Mouse (Mus musculus) spleen, postnatal 0 days (tissue): ENCODE measurements around the gene Dnmt3a. TPM values are rescaled to one million over a fixed set of nuclear protein-coding genes. Genes with fewer than 3 reads are reported as not detected.

Experiments used
- polyA plus RNA-seq: library from polyadenylated mRNA; unstranded; fragments of >200 nt; fragmentation: Nextera tagmentation; extraction: Ambion mirVana; gene quantifications from 2 replicates; pipeline ENCODE4 v1.2.1, GENCODE M21; 2015

The Dnmt3a gene
- polyA plus RNA-seq = 26.4 and 34.4 TPM in 2 replicates

DNA sequence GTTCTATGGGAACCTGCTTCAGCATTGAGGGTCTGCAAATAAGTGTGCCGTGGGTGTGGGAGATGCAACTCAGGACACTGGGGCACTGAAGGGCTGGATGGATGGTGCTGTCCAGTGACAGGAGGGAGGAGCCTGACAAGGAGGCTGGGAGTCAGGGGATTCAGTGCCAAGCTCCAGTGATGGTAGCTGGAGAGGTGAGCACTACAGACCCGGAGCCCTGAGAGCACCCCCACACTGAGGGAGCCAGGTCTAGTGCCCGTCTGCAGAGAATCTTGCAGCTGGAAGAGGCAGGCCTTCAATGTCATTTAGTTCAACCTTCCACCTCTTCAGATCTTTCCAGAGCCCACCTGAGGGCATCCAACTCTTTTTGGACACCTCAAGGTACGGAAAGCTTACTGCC, at the start of gene Dnmt3a:
Gene Dnmt3a, plus strand, starts transcription at position 156 of the 400 bp plus-strand sequence.

DNA sequence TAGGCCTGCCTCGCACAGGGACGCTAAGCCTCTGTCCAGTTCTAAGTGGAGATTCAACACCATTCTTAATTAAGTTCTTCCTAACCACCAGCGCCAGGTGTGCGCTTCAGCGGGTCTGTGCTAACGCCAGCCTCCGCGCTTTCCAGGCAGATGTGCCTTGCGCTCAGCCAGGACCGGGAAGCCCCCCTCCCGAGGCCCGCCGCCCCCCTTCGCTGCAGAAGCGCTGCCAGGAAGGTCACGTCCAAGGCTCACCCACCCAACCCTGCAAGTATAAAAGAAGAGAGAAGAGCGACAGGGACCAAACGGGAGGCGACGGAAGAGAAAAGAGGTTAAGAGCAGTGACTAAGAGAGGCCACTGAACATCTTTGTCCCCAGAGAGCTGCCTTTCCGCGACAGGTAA, 148.8 kb downstream of the Dnmt3a start, which contains the start of gene Pomc:
Gene Pomc, plus strand, starts transcription at position 301 of the 400 bp plus-strand sequence.

Other genes with a start within 250 kb of the Dnmt3a start
- gene Dtnb, start 233.6 kb upstream of the Dnmt3a start, polyA plus RNA-seq = 15.4 and 16.5 TPM in 2 replicates
- gene Pomc, start 148.9 kb downstream of the Dnmt3a start, polyA plus RNA-seq = 0.46 and 1.1 TPM in 2 replicates
- gene Efr3b, start 232.9 kb downstream of the Dnmt3a start, polyA plus RNA-seq = 0.72 and 1.2 TPM in 2 replicates